Mouse (Mus musculus): Measurements from ENCODE around the gene Fbln2. TPM values are rescaled to one million over a fixed set of nuclear protein-coding genes. Genes with fewer than 3 reads are reported as not detected.
"Not testable (repeated sequence)": the region's sequence is repeated elsewhere in the genome, so short reads cannot be mapped to it uniquely, and the experiment has no call there.

Fbln2 gene
- 0.83 and 16.4 TPM in 2 replicates for polyA plus RNA-seq (2011; ENCODE audit: insufficient read depth, insufficient read length, low replicate concordance, missing spikeins)

GRCm38 (mm10) chr6:91212155-91212554, at the start of gene Fbln2:
TSS of gene Fbln2 (plus strand) at chr6:91212455.
- H3K4me3 ChIP-seq (replicated peaks; ENCODE audit: control insufficient read depth, low read depth, low read length); H3K27ac ChIP-seq (ENCODE audit: control insufficient read depth, insufficient read depth, low read depth, low read length, poor library complexity); H3K4me1 ChIP-seq (ENCODE audit: control insufficient read depth, insufficient read depth, low read length): not testable (repeated sequence)

DNA sequence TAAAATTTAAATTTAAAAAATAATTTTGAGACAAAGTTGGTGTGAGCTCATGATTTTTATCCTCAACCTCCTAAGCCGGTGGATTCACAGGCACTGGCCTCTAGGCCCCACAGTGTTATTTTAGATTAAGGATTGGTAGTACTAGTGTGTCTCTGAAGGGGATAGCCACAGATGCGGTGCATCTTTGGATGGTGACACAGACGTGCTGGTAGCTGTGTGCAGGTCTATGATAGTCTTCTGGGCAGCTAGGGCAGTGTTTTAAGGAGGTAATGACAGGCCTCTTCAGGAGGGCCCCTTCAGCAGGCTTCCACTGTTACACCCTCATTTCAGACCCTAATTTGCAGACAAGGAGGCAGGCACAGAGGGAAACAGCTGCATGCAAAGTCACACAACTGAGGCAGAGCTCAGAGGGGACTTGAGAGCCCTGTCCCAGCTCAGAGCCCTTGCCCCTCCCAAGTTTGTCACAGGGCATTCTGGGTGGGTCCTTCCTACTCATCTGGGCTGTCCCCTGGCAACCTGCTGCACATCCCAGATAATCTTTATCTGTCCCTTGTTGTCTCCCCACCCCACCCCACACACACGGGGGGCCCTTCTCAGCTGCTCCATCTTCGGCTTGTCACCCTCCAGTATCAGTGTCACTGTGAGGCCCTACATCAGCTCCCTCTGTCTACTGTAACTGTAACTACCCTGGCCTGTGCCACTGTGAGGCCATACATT, 48.9 kb upstream of the Fbln2 start:
- Histone ChIP-seq H3K4me1 (ENCODE audit: control insufficient read depth, insufficient read depth, low read length) (no peaks in the 10 kb centered on the region; the same call in none of the 2 replicates), H3K4me3 (replicated peaks; ENCODE audit: control insufficient read depth, low read depth, low read length) (no peak overlapping the region), H3K27ac (ENCODE audit: control insufficient read depth, insufficient read depth, low read depth, low read length, poor library complexity) (peak overlapping the region; percentile 81)
- 60% methylated on average over 5 of the region's 5 CpGs for WGBS
- TF ChIP-seq POLR2A (IDR thresholded peaks at IDR 0.05; ENCODE audit: borderline replicate concordance, control insufficient read depth, low read depth, low read length) (no peak), CTCF (IDR thresholded peaks at IDR 0.05; ENCODE audit: control insufficient read depth, insufficient read depth, low read length) (peak; percentile 22; the same call in 1 of the 2 replicates)

GRCm38 (mm10) chr6:91164584-91164983, 47.7 kb upstream of the Fbln2 start:
- 91% methylated on average over 2 of the region's 2 CpGs for WGBS
- Histone ChIP-seq H3K27ac (ENCODE audit: control insufficient read depth, insufficient read depth, low read depth, low read length, poor library complexity) (no peak overlapping the region), H3K4me1 (ENCODE audit: control insufficient read depth, insufficient read depth, low read length) (no peaks in the 10 kb centered on the region; the same call in 1 of the 2 replicates), H3K4me3 (replicated peaks; ENCODE audit: control insufficient read depth, low read depth, low read length) (no peak overlapping the region)
- TF ChIP-seq POLR2A (IDR thresholded peaks at IDR 0.05; ENCODE audit: borderline replicate concordance, control insufficient read depth, low read depth, low read length) (no peak), CTCF (IDR thresholded peaks at IDR 0.05; ENCODE audit: control insufficient read depth, insufficient read depth, low read length) (no peak)

DNA sequence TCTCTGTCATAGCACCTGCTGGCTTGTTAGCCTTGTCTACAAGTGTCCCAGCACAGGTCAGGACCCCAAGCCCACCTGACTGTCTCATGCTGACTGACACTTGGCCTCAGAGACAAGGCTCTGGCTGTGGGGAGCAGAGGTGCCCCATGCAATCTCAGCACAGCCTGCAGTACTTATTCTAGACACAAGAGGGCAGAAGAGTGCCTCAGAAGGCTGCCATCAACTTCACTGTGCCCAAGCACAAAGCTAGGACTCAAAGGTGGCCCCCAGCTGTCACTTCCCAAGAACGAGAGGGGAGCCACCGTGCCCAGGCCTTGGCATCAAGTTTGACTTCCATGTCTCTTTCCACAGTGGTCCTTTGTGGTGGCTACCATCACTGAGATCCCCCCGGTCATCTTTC, 47.0 kb upstream of the Fbln2 start:
- TF ChIP-seq POLR2A (IDR thresholded peaks at IDR 0.05; ENCODE audit: borderline replicate concordance, control insufficient read depth, low read depth, low read length) (no peak), CTCF (IDR thresholded peaks at IDR 0.05; ENCODE audit: control insufficient read depth, insufficient read depth, low read length) (peak; percentile 86)
- no peaks in the 10 kb centered on the region; the same call in 1 of the 2 replicates for H3K4me1 ChIP-seq (ENCODE audit: control insufficient read depth, insufficient read depth, low read length)
- no peak overlapping the region for H3K4me3 ChIP-seq (replicated peaks; ENCODE audit: control insufficient read depth, low read depth, low read length)
- no peak overlapping the region for H3K27ac ChIP-seq (ENCODE audit: control insufficient read depth, insufficient read depth, low read depth, low read length, poor library complexity)
- WGBS = 37% methylated on average over 3 of the region's 3 CpGs

DNA sequence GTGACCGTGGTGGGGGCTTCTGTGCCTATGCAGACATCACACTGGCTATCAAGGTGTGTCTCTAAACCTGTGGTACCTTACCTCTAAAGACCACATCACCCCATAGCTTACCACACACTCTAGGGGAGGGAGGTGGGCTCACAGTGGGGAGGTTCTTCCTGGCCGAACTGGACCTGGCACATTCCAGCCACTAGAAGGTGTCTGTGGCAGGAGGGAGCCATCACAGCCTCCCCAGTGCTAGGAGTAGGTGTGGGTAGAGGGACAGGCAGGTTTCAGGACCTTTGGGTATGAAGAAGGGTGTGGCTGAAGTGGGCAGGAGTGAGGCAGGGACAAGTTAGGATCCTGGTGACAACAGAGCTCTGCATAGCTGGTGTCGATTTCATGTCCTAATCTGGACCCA, 44.4 kb upstream of the Fbln2 start:
- TF ChIP-seq CTCF (IDR thresholded peaks at IDR 0.05; ENCODE audit: control insufficient read depth, insufficient read depth, low read length) (no peak), POLR2A (IDR thresholded peaks at IDR 0.05; ENCODE audit: borderline replicate concordance, control insufficient read depth, low read depth, low read length) (no peak)
- WGBS = 77% methylated on average over 3 of the region's 3 CpGs
- Histone ChIP-seq H3K27ac (ENCODE audit: control insufficient read depth, insufficient read depth, low read depth, low read length, poor library complexity) (no peak overlapping the region), H3K4me1 (ENCODE audit: control insufficient read depth, insufficient read depth, low read length) (no peaks in the 10 kb centered on the region; the same call in 1 of the 2 replicates), H3K4me3 (replicated peaks; ENCODE audit: control insufficient read depth, low read depth, low read length) (no peak overlapping the region)

DNA sequence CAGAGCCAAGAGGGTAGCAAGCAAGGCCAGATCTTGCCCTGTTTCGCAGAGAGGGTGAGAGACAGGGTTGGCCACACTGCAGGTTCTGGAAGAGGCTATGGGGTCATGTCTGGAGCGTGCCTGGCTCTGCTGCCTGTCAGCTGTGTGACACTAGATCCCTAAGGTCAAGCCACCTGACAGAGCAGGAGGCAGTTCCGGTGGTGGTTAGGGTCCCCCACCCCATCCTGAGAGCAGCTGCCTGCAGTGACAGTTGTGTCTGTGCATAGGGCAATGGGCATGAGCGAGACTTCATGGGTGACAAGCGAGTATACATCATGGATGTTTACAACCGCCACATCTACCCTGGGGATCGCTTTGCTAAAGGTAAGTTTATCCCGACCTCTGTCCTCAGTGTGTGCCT, 43.1 kb upstream of the Fbln2 start:
- no peak for TF ChIP-seq CTCF (IDR thresholded peaks at IDR 0.05; ENCODE audit: control insufficient read depth, insufficient read depth, low read length)
- no peak for TF ChIP-seq POLR2A (IDR thresholded peaks at IDR 0.05; ENCODE audit: borderline replicate concordance, control insufficient read depth, low read depth, low read length)
- Histone ChIP-seq H3K27ac (ENCODE audit: control insufficient read depth, insufficient read depth, low read depth, low read length, poor library complexity) (no peak overlapping the region), H3K4me3 (replicated peaks; ENCODE audit: control insufficient read depth, low read depth, low read length) (no peak overlapping the region), H3K4me1 (ENCODE audit: control insufficient read depth, insufficient read depth, low read length) (no peaks in the 10 kb centered on the region; the same call in 1 of the 2 replicates)
- WGBS = 83% methylated on average over 8 of the region's 8 CpGs

DNA sequence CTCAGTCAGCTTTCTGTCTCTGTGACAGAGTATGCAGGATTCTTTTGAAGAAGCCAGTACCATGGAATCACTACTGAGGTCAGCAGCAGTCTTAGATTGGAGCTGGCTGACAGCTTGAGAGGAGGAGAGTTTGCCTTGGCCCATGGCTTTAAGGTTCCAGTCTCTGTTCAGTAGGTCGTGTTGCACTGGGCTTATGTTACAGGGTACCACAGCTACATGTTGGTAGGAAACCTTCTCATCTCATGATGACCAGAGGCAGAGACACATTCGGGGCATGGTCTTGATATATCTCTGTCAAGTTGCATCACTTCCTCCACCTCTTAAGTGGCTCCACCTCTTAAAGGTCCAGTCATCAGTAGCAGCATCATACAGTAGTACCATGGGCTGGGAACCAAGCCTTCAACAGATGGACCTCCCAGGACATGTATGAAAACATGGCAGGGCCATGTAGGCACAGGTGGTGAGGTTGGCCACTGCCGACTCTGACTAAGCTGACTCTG, 40.8 kb upstream of the Fbln2 start:
- no peak overlapping the region for H3K4me3 ChIP-seq (replicated peaks; ENCODE audit: control insufficient read depth, low read depth, low read length)
- WGBS = 54% methylated on average over 3 of the region's 3 CpGs
- no peak overlapping the region for H3K27ac ChIP-seq (ENCODE audit: control insufficient read depth, insufficient read depth, low read depth, low read length, poor library complexity)
- TF ChIP-seq CTCF (IDR thresholded peaks at IDR 0.05; ENCODE audit: control insufficient read depth, insufficient read depth, low read length) = no peak
- TF ChIP-seq POLR2A (IDR thresholded peaks at IDR 0.05; ENCODE audit: borderline replicate concordance, control insufficient read depth, low read depth, low read length) = no peak
- no peaks in the 10 kb centered on the region for H3K4me1 ChIP-seq (ENCODE audit: control insufficient read depth, insufficient read depth, low read length)

- TF ChIP-seq CTCF (IDR thresholded peaks at IDR 0.05; ENCODE audit: control insufficient read depth, insufficient read depth, low read length) (no peak), POLR2A (IDR thresholded peaks at IDR 0.05; ENCODE audit: borderline replicate concordance, control insufficient read depth, low read depth, low read length) (no peak)
- 29% methylated on average over 2 of the region's 2 CpGs for WGBS
- H3K4me1 ChIP-seq (ENCODE audit: control insufficient read depth, insufficient read depth, low read length) = no peaks in the 10 kb centered on the region
- no peak overlapping the region for H3K4me3 ChIP-seq (replicated peaks; ENCODE audit: control insufficient read depth, low read depth, low read length)
- no peak overlapping the region for H3K27ac ChIP-seq (ENCODE audit: control insufficient read depth, insufficient read depth, low read depth, low read length, poor library complexity)
Measured at GRCm38 (mm10) chr6:91172381-91172780, 39.9 kb upstream of the Fbln2 start.

Data from bone marrow, adult 2 months (tissue).